Mouse (Mus musculus) forebrain, embryonic 11.5 days (tissue): ENCODE measurements around the gene Zfp109. TPM values are rescaled to one million over a fixed set of nuclear protein-coding genes. Genes with fewer than 3 reads are reported as not detected.
"Not testable (repeated sequence)": the region's sequence is repeated elsewhere in the genome, so short reads cannot be mapped to it uniquely, and the experiment has no call there.

Experiments
- ATAC-seq: fragments of 200-750 bp; cut with Nextera tagmentation; replicated peaks from 2 replicates; pipeline ENCODE4 v1.8.0; 2017; ENCODE audit warnings: moderate TSS enrichment; ENCODE audit not compliant: low FRiP score
- DNase-seq: peaks from one replicate; pipeline ENCODE4 v3.0.0-alpha.2; 2017; ENCODE audit warnings: low spot score
- H3K27ac ChIP-seq: fragments of 300-500 bp; sonication (generic); 2 replicates; pipeline ENCODE4 v1.5.1; 2014; ENCODE audit warnings: low read depth, low read length
- H3K27me3 ChIP-seq: fragments of 300-500 bp; sonication (generic); 2 replicates; pipeline ENCODE4 v1.6.1; 2014; ENCODE audit warnings: mild to moderate bottlenecking, low read length, mixed read lengths; ENCODE audit not compliant: control insufficient read depth, insufficient read depth
- H3K36me3 ChIP-seq: fragments of 300-500 bp; sonication (generic); 2 replicates; pipeline ENCODE4 v1.6.1; 2014; ENCODE audit warnings: mild to moderate bottlenecking, low read length, moderate library complexity, mixed read lengths; ENCODE audit not compliant: control insufficient read depth, insufficient read depth
- H3K4me1 ChIP-seq: fragments of 300-500 bp; sonication (generic); replicated peaks from 2 replicates; pipeline ENCODE4 v1.6.1; 2014; ENCODE audit warnings: low read length, mixed read lengths; ENCODE audit not compliant: control insufficient read depth, insufficient read depth
- H3K4me2 ChIP-seq: fragments of 300-500 bp; sonication (generic); 2 replicates; pipeline ENCODE4 v1.6.1; 2014; ENCODE audit warnings: low read depth, mild to moderate bottlenecking, low read length, moderate library complexity, mixed read lengths; ENCODE audit not compliant: severe bottlenecking
- H3K4me3 ChIP-seq: fragments of 300-500 bp; sonication (generic); 2 replicates; pipeline ENCODE4 v1.5.1; 2014; ENCODE audit warnings: low read depth, low read length
- H3K9ac ChIP-seq: fragments of 300-500 bp; sonication (generic); 2 replicates; pipeline ENCODE4 v1.6.1; 2014; ENCODE audit warnings: low read length
- H3K9me3 ChIP-seq: fragments of 300-500 bp; sonication (generic); 2 replicates; pipeline ENCODE4 v1.6.1; 2016; ENCODE audit warnings: low read length, mixed read lengths; ENCODE audit not compliant: control insufficient read depth
- WGBS: fragments of 180-500 bp; shearing (Covaris S2); extraction: QIAGEN DNeasy Blood & Tissue Kit; methylation state at CpG from one replicate; pipeline ENCODE4 v1.1.7; 2014; 5-methylcytosine and 5-hydroxymethylcytosine counted together
- polyA plus RNA-seq: library from polyadenylated mRNA; unstranded; fragments of >200 nt; fragmentation: Nextera tagmentation; extraction: Ambion mirVana; gene quantifications from 2 replicates; pipeline ENCODE4 v1.2.1, GENCODE M21; 2014

Gene Zfp109
- polyA plus RNA-seq: 5.0 and 5.7 TPM in 2 replicates

- no peaks in the 10 kb centered on the region for H3K4me1 ChIP-seq
- no peaks in the 10 kb centered on the region for H3K36me3 ChIP-seq
These were observed at the start of gene Zfp109 for GRCm38 (mm10) chr7:24237040-24237791. Gene Zfp109, minus strand, starts transcription at chr7:24237560.

DNA sequence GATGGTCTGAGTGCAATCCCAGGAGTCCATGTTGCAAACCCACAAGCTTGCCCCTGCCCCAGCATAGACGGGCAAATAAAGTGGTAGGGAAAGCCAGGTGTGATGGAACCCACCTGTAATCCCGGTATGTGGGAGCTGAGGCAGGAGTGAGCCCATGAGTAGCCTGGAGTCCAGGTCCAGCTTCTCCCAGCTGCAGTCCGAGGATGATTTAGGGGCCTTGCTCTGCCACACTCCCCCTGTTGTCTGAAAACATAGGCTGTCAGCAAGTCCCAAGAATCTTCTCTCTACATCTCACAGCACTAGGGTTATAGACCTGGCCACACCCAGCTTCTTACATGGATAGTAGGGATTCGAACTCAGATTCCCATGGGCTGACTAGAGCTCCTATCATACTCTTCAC is 49.6 kb upstream of the Zfp109 start:
- 81% methylated on average over 4 of the region's 4 CpGs for WGBS
- Histone ChIP-seq H3K4me2 (no peak overlapping the region), H3K4me3 (no peak overlapping the region), H3K36me3 (peaks cover 16% of the 10 kb centered on the region), H3K9me3 (no peaks in the 10 kb centered on the region), H3K27ac (no peak overlapping the region), H3K4me1 (no peaks in the 10 kb centered on the region), H3K9ac (no peak overlapping the region), H3K27me3 (no peaks in the 10 kb centered on the region)
- no peak for DNase-seq
- no peak for ATAC-seq

More at GRCm38 (mm10) chr7:24237040-24237791, at the start of gene Zfp109:
- H3K4me3 ChIP-seq: peak within 1 kb of the TSS; percentile 48
- H3K9ac ChIP-seq: peak within 1 kb of the TSS; percentile 51
- ATAC-seq (peak; percentile 93), DNase-seq (peak; percentile 77)
- H3K27me3 ChIP-seq: no peaks in the 10 kb centered on the region
- WGBS: 7% methylated on average over 28 of the region's 28 CpGs
- H3K27ac ChIP-seq: no peak within 1 kb of the TSS
- peak within 1 kb of the TSS; percentile 55 for H3K4me2 ChIP-seq
- no peaks in the 10 kb centered on the region for H3K9me3 ChIP-seq

GRCm38 (mm10) chr7:24286090-24286489 is 48.7 kb upstream of the Zfp109 start:
- ATAC-seq: no peak
- no peak overlapping the region for H3K4me2 ChIP-seq
- no peaks in the 10 kb centered on the region for H3K27me3 ChIP-seq
- no peak for DNase-seq
- peaks cover 8% of the 10 kb centered on the region; the same call in 1 of the 2 replicates for H3K36me3 ChIP-seq
- H3K27ac ChIP-seq: no peak overlapping the region
- H3K9me3 ChIP-seq: no peaks in the 10 kb centered on the region
- 49% methylated on average over 4 of the region's 4 CpGs for WGBS
- no peak overlapping the region for H3K4me3 ChIP-seq
- H3K4me1 ChIP-seq: no peaks in the 10 kb centered on the region
- no peak overlapping the region for H3K9ac ChIP-seq

DNA sequence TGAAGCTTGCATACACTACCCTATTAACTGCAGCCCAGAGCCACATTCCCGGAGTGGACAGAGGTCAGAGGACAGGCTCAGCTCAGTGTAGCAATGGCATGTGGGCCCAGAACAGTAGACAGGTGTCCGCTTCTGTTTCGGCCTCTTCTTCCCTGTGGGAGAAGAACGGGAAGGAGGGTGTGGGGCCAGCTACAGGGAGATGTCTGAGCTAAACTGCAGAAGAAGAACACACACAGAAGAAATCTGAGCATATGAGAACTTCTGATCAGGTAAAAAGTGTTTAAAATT is 43.4 kb upstream of the Zfp109 start:
- Histone ChIP-seq H3K27ac (no peak overlapping the region), H3K4me1 (no peaks in the 10 kb centered on the region), H3K9me3 (no peaks in the 10 kb centered on the region), H3K9ac (no peak overlapping the region; the same call in 1 of the 2 replicates), H3K4me3 (no peak overlapping the region), H3K4me2 (no peak overlapping the region), H3K27me3 (no peaks in the 10 kb centered on the region), H3K36me3 (no peaks in the 10 kb centered on the region)
- DNase-seq (no peak), ATAC-seq (no peak)
- WGBS: 48% methylated on average over 4 of the region's 4 CpGs

DNA sequence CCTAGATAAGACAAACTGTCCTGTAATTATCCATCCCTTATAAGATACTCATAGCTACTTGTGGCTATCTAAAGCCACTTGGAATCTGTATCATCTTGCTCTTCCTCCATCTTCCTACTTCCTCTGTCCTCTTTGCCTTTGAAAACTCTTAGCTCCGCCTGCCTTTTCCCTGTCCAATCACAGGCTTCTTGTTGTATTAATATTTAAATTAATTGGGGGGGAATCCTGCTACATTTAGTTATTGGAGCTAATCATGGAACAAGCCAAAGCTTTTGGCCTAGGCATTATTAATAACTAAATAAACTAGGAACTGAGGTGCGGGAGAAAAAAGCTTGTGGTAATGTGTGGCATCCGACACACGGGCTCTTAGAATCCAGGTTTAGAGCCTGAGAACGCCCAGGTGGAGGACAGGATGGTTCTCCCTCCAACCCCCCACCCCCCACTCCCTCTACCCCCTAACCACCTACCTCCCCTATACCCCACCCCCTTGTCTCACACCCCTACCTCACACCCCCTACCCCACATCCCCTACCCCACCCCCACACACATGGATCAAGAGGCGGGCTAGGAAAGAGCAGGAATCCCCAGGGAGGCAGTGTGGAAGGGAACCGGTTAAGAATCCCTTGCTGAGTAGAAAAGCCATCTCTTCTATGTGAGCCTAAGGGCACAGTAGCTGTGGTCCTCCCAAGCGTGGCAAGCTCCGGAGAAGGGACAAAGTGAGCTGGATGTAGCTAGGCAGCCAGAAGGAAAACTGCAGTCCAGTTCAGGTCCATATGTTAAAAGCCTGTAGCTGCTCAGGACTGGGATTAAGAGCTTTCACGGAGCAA is 42.9 kb upstream of the Zfp109 start:
- Histone ChIP-seq H3K4me2 (no peak overlapping the region), H3K9me3 (no peaks in the 10 kb centered on the region), H3K4me1 (no peaks in the 10 kb centered on the region), H3K9ac (no peak overlapping the region; the same call in 1 of the 2 replicates), H3K4me3 (no peak overlapping the region), H3K27ac (no peak overlapping the region), H3K36me3 (no peaks in the 10 kb centered on the region), H3K27me3 (no peaks in the 10 kb centered on the region)
- no peak for DNase-seq
- WGBS: 57% methylated on average over 10 of the region's 10 CpGs
- no peak for ATAC-seq

DNA sequence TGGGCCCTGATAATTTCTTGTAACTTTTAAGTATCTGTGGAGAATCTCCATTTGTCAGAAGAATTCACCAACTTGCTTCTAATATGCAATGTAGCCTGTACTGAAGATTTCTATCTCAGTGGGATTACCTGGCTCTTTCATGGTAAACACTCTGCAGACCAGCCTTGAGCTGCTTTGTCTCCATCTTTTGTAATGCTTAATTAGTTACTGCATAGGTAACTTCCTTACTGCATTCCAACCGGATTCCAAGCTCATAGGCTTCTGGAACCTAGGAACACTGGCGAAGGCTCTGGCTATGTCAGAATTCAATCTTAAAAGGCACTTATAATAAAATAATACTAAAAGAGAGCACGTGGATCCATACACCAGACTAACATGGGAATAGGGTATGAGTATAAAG is 41.4 kb upstream of the Zfp109 start:
- not testable (repeated sequence) for H3K9ac ChIP-seq, H3K4me3 ChIP-seq, DNase-seq, H3K4me1 ChIP-seq, H3K4me2 ChIP-seq, ATAC-seq, H3K9me3 ChIP-seq, H3K27me3 ChIP-seq, H3K36me3 ChIP-seq, H3K27ac ChIP-seq
- 83% methylated on average over 3 of the region's 3 CpGs for WGBS

- Histone ChIP-seq H3K27me3 (no peaks in the 10 kb centered on the region), H3K9me3 (no peaks in the 10 kb centered on the region), H3K27ac (no peak overlapping the region), H3K9ac (no peak overlapping the region), H3K4me2 (no peak overlapping the region), H3K4me3 (no peak overlapping the region), H3K4me1 (no peaks in the 10 kb centered on the region), H3K36me3 (peaks cover 3% of the 10 kb centered on the region; the same call in 1 of the 2 replicates)
- no peak for DNase-seq
- ATAC-seq: no peak
- 89% methylated on average over 4 of the region's 4 CpGs for WGBS
These were observed 37.1 kb upstream of the Zfp109 start for GRCm38 (mm10) chr7:24274456-24274855.

GRCm38 (mm10) chr7:24271191-24271590 is 33.8 kb upstream of the Zfp109 start:
- Histone ChIP-seq H3K4me1 (no peaks in the 10 kb centered on the region), H3K36me3 (peaks cover 3% of the 10 kb centered on the region; the same call in 1 of the 2 replicates), H3K9me3 (no peaks in the 10 kb centered on the region), H3K27me3 (no peaks in the 10 kb centered on the region), H3K4me2 (no peak overlapping the region), H3K4me3 (no peak overlapping the region), H3K9ac (no peak overlapping the region), H3K27ac (no peak overlapping the region)
- DNase-seq: no peak
- no peak for ATAC-seq
- WGBS: 97% methylated on average over 6 of the region's 6 CpGs
